Mouse (Mus musculus) embryo, embryonic 10.5 days (tissue): ENCODE results near the gene Frem2.

Experiments used
- DNase-seq: peaks from one replicate; pipeline ENCODE4 v3.0.0-alpha.2; 2015; ENCODE audit warnings: low spot score

Gene Frem2

DNA sequence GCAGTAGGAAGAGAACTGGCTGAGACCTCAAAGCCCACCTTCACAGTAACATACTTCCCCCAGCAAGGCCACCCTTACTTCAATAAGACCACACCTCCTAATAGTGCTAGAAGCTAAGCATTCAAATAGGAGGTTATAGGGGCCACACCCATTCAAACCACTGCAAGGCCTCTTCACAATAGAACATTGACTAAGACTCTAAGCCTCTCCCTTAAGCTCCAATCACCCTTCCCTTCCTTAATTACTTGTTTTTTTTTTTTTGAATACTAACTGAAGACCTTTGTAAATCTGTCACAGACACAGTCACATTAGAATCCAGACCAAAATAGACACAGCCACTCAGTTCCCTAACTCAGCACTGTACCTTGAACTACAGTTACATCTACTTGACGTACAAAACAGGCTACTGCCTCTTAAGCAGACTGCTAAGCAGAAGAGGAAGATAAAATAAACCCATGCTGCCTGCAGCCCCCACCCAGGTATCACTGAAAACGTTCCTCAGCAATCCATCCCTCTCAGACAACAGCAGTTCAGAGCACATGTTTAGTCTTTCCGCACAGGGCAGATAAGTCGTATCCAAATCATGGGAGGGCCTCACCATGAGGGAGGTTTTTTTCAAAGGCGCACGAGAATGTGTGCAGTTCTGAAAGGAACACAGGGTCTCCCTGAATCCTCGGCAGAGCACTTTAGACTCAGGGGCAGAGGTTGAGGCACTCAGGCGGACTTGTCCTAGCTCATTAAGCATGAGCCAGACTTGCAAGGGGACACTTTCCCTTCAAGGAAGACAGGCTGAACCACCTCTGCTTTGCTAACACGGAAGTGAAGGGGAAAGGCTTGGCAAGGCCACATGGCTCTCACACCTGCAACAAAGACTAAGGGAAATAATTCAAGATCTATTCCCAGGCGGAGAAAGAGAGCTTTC, 101.9 kb downstream of the Frem2 start:
- no peak for DNase-seq

DNA sequence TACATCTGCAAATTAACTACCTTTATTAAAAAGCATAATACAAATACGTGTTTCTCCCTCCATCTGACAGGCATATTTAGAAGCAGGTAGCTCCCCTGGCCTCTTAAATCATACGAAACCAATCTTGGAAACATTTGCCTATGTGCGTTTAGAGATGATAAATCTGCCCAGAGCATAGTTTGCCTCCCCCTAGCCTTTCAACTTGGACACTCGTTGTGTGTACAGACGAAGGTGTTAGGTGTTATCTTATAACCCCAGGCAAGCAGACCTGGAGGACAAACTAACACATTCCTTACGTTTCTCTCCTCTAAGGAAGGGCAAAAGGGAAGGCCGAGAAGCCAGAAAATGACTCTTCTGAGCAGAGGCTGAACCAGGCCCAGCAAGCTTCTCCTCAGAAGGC, 104.5 kb downstream of the Frem2 start:
- DNase-seq: no peak

- DNase-seq: no peak
Observed at GRCm38 (mm10) chr3:53532091-53532490, 125.1 kb downstream of the Frem2 start.

DNA sequence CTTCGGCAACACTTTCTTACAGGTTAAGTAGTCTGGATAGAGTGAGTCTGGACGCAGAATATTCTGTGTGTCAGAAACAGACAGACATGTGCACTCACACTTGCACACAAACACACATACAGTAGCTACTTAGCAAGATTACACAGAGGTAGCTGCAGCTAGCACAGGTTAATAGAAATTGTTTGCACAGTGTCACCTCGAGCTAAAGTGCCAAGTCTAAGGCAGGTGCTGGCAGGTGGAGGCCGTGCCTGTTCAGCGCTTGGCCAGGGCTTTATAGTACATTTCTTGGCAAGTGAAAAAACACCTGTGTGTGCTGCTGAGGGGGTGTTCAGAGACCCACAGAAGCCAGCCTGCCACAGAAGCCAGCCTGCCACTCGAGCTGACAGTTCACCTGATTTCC, 126.8 kb downstream of the Frem2 start:
- DNase-seq: no peak

GRCm38 (mm10) chr3:53525737-53526136, 131.4 kb downstream of the Frem2 start:
- peak; percentile 87 for DNase-seq

DNA sequence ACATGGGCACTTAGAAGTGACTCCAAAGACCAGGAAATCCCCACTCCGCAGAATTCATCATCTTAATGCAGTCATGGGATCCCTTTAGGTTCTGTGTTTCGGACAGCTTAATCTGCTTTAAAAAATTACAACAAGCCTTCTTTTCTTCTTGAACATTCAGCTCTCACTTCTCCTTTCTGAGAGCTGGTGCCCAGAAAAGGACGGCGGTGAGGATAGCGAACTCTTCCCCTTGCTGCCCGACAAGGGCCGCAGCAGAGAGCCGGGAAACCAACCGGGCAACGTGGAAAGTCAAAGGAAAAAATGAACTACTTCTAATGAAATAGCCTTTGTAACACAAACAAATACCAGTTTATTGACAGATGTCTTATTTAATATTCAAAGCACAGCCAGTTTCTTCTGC, 134.4 kb downstream of the Frem2 start:
- DNase-seq: no peak

- no peak for DNase-seq
Observed at GRCm38 (mm10) chr3:53514221-53515065, 142.7 kb downstream of the Frem2 start.

DNA sequence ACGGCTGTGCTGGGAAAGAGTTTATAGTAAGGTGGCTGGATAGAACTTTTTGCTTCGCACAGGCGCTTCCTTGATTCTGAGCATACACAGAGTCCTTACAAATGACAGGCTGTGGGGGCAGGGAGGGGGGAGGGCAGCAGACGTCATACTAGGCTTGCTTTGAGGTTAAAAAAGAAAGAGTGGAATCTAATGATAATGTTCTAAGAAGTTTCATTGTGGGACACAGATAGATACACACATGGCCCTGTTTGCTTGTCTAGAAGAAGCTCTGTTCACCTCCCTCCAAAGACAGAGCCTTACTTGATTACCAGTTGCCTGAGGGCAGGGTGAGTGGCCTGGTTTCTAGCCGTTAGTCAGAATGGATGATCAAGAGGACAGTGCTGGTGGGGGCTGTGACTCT, 144.1 kb downstream of the Frem2 start:
- no peak for DNase-seq

- DNase-seq: no peak
Observed at GRCm38 (mm10) chr3:53502428-53502827, 154.7 kb downstream of the Frem2 start.

GRCm38 (mm10) chr3:53498351-53498905, 158.7 kb downstream of the Frem2 start:
- no peak for DNase-seq

GRCm38 (mm10) chr3:53488353-53488752, 168.8 kb downstream of the Frem2 start, which contains the start of gene Stoml3:
Gene Stoml3 (plus strand): TSS chr3:53488653.
- no peak for DNase-seq

GRCm38 (mm10) chr3:53486996-53487576, 170.1 kb downstream of the Frem2 start:
- DNase-seq: no peak

GRCm38 (mm10) chr3:53486561-53486960, 170.6 kb downstream of the Frem2 start:
- DNase-seq: no peak

- no peak for DNase-seq
Observed at GRCm38 (mm10) chr3:53483414-53484059, 173.6 kb downstream of the Frem2 start.

DNA sequence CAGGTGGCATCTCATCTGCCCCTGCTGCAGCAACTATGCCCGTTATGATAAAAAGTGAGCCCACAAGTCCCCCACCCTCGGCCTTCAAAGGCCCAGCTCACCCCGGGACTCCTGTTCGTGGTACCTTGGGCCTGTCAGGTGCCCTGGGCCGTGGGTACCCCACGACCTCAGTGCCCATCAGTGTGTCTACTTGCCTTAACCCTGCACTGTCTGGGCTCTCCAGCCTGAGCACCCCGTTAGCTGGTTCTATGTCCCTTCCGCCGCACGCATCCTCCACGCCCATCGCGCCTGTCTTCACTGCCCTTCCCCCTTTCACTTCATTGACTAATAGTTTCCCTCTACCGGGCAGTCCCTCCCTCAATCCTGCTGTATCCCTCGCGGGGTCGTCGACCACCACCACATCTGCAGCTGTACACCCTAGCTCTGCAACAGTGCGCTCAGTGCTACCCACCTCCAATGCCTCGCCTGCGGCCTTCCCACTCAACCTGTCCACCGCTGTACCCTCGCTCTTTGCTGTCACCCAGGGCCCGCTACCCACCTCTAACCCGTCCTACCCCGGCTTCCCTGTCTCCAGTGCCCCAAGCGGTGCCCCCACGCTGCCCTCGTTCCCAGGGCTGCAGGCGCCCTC, 178.6 kb downstream of the Frem2 start:
- no peak for DNase-seq

DNA sequence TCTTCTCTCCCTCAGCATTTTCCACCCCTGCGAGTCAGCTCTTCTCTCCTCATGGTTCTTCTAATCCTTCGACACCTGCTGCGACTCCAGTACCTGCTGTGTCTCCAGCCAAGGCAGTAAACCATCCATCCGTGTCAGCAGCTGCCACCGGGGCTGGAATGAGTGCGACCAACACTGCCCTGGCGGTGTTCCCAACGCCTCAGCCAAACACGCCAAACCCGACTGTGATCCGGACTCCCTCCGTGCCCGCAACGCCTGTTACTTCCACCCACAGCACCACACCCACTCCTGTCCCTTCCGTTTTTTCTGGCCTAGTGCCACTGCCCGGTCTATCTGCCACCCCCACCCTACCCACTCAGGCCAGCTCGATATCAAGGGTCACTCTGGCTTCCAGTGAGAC, 179.7 kb downstream of the Frem2 start:
- DNase-seq: no peak

GRCm38 (mm10) chr3:53475889-53476288, 181.3 kb downstream of the Frem2 start:
- peak; percentile 60 for DNase-seq

GRCm38 (mm10) chr3:53474179-53474578, 183.0 kb downstream of the Frem2 start:
- no peak for DNase-seq

DNA sequence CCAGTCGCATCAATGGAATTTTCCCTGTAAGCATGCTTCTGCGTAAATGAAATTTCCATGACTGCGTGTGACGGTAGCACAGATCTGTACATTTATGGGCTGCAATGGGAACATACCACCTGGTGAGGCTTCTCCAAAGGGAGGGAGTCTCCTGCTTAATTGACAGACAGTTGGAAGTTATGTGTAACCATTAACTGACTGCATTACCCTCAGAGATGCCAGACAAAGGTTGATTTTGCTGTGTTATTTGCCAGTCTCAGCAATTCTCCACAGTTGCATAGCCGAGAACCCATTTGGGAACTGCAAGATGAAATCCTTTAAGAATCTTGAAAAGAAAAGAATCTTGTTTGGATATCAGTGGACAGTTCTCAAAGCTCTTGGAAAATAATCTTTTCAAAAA, 185.1 kb downstream of the Frem2 start:
- DNase-seq: no peak

- no peak for DNase-seq
Observed at GRCm38 (mm10) chr3:53469650-53470049, 187.5 kb downstream of the Frem2 start.

- DNase-seq: no peak
Observed at GRCm38 (mm10) chr3:53467356-53467755, 189.8 kb downstream of the Frem2 start.
